ENCODE assay signal across 21 mouse cellular contexts in genomic region chr4:140608228-140608720, GRCm38 (mm10). TPM values are rescaled to one million over a fixed set of nuclear protein-coding genes. Genes with fewer than 3 reads are reported as not detected.
DNase-seq lines count a peak whose midpoint lies in the region; ATAC-seq and TF ChIP-seq lines count a peak whose summit lies in the region.
"Had no signal": no experiment of that assay in that cellular context is flagged by ENCODE, and none has a peak within 500 bp of the region (broad histone marks: within the 10 kb centered on the region; RNA-seq: fewer than 3 reads in every experiment).

No protein-coding gene starts in this region.

- no peak for TF ChIP-seq EP300 in stomach, postnatal 0 days (optimal IDR thresholded peaks at IDR 0.05)

- peak; percentile 37 for DNase-seq in ES-CJ7 (ENCODE audit: low read depth, low spot score)
- peak; percentile 74 for DNase-seq in ZHBTc4 (ENCODE audit: low read depth, low spot score)
- no peak for DNase-seq in stomach, postnatal 0 days (ENCODE audit: low spot score)
- no peak for DNase-seq in hindbrain, postnatal 0 days (ENCODE audit: low spot score)
- DNase-seq in frontal cortex, postnatal 10 days (ENCODE audit: low spot score in 2 of 2): no peak
- DNase-seq: adrenal gland, adult 8-10 months; adrenal gland, postnatal 14 days; adrenal gland, postnatal 36 days; B cell, adult 2 months; cerebellum, adult 11-12 months; cerebellum, adult 2 months; cerebellum, adult 9-10 months; cerebellum, postnatal 25 days; forebrain, postnatal 0 days had no signal

- 0 out of 2 replicates have a peak, but pooled peaks cover 2% of the 10 kb centered on the region for H3K36me3 ChIP-seq in stomach, postnatal 0 days (ENCODE audit: control insufficient read depth, insufficient read depth, low read length)
- H3K36me3 ChIP-seq in hindbrain, postnatal 0 days (ENCODE audit: insufficient read depth, low read length): peaks cover 17% of the 10 kb centered on the region; the same call in 1 of the 2 replicates

- TF ChIP-seq CTCF in stomach, postnatal 0 days (IDR thresholded peaks at IDR 0.05; ENCODE audit: low read depth): no peak
- TF ChIP-seq CTCF in hindbrain, postnatal 0 days (IDR thresholded peaks at IDR 0.05; ENCODE audit: low read depth): no peak

- no peak overlapping the region for H3K9ac ChIP-seq in stomach, postnatal 0 days (ENCODE audit: low read length)
- no peak overlapping the region for H3K9ac ChIP-seq in hindbrain, postnatal 0 days (replicated peaks; ENCODE audit: low read length)
- H3K9ac ChIP-seq: embryonic facial prominence, embryonic 12.5 days; forebrain, embryonic 13.5 days; forebrain, embryonic 15.5 days; forebrain, postnatal 0 days had no signal

- H3K4me2 ChIP-seq in stomach, postnatal 0 days (replicated peaks; ENCODE audit: low read depth): no peak overlapping the region
- H3K4me2 ChIP-seq in hindbrain, postnatal 0 days (ENCODE audit: low read depth, low read length): no peak overlapping the region
- H3K4me2 ChIP-seq: embryonic facial prominence, embryonic 12.5 days; forebrain, embryonic 13.5 days; forebrain, embryonic 15.5 days had no signal

- no peaks in the 10 kb centered on the region for H3K27me3 ChIP-seq in stomach, postnatal 0 days (ENCODE audit: control insufficient read depth, insufficient read depth, low read length)
- H3K27me3 ChIP-seq in hindbrain, postnatal 0 days (ENCODE audit: insufficient read depth, low read length): no peaks in the 10 kb centered on the region
- H3K27me3 ChIP-seq: embryonic facial prominence, embryonic 12.5 days; forebrain, embryonic 13.5 days; forebrain, embryonic 15.5 days; Patski had no signal

- no peaks in the 10 kb centered on the region for H3K9me3 ChIP-seq in stomach, postnatal 0 days (ENCODE audit: control insufficient read depth, low read length)
- H3K9me3 ChIP-seq in hindbrain, postnatal 0 days (ENCODE audit: low read length): no peaks in the 10 kb centered on the region
- H3K9me3 ChIP-seq: embryonic facial prominence, embryonic 10.5 days; embryonic facial prominence, embryonic 12.5 days; forebrain, embryonic 13.5 days; forebrain, embryonic 15.5 days had no signal

- no peak overlapping the region for H3K4me3 ChIP-seq in stomach, postnatal 0 days (ENCODE audit: low read depth, low read length)
- H3K4me3 ChIP-seq in hindbrain, postnatal 0 days (ENCODE audit: low read length): no peak overlapping the region
- H3K4me3 ChIP-seq: embryonic facial prominence, embryonic 10.5 days; embryonic facial prominence, embryonic 12.5 days; forebrain, embryonic 13.5 days; forebrain, embryonic 15.5 days had no signal

- H3K27ac ChIP-seq in stomach, postnatal 0 days (replicated peaks): peak overlapping the region; percentile 24; the same call in 1 of the 2 replicates
- no peak overlapping the region for H3K27ac ChIP-seq in hindbrain, postnatal 0 days
- H3K27ac ChIP-seq: embryonic facial prominence, embryonic 10.5 days; embryonic facial prominence, embryonic 12.5 days; forebrain, embryonic 13.5 days; forebrain, embryonic 15.5 days had no signal

- 83% methylated on average over 9 of the region's 9 CpGs for WGBS in stomach, postnatal 0 days
- 72% methylated on average over 9 of the region's 9 CpGs for WGBS in hindbrain, postnatal 0 days

- ATAC-seq in stomach, postnatal 0 days (ENCODE audit: low FRiP score, low TSS enrichment): no peak
- ATAC-seq in hindbrain, postnatal 0 days: no peak
- ATAC-seq: activated CD4-positive, CD25-positive, alpha-beta regulatory T cell, adult 4 months; CD4-positive, CD25-positive, alpha-beta regulatory T cell, adult 4 months; forebrain, embryonic 13.5 days; forebrain, embryonic 15.5 days; forebrain, postnatal 0 days; Patski had no signal

- no peaks in the 10 kb centered on the region; the same call in 1 of the 2 replicates for H3K4me1 ChIP-seq in stomach, postnatal 0 days (replicated peaks; ENCODE audit: control insufficient read depth, insufficient read depth)
- peaks cover 12% of the 10 kb centered on the region; the same call in 1 of the 2 replicates for H3K4me1 ChIP-seq in hindbrain, postnatal 0 days (ENCODE audit: insufficient read depth, low read length)

RNA-seq across cellular contexts. Expression of gene Arhgef10l, which starts 57.5 kb away (rescaled TPM):
- 11.3 and 12.7 TPM in 2 replicates for polyA plus RNA-seq in stomach, postnatal 0 days (2015; fragmentation: Nextera tagmentation; extraction: Ambion mirVana)
- 79.2 and 79.4 TPM in 2 replicates for total RNA-seq in hindbrain, postnatal 0 days (2014; rRNA removed)
- polyA plus RNA-seq in hindbrain, postnatal 0 days (2015; fragmentation: Nextera tagmentation; extraction: Ambion mirVana): 22.5 and 22.6 TPM in 2 replicates
- polyA plus RNA-seq: activated CD4-positive, CD25-positive, alpha-beta regulatory T cell, adult 4 months had no signal

Comparison
In these comparisons a context has a peak if more than half of its experiments do, and no peak if none do; other contexts are left out.
1. DNase-seq: peak in ES-CJ7 (single experiment) and ZHBTc4 (single experiment); none in stomach, postnatal 0 days (single experiment), hindbrain, postnatal 0 days (single experiment) and frontal cortex, postnatal 10 days (0 of 2).